Mouse (Mus musculus): ENCODE measurements around the gene Ppp1r1b.

Ppp1r1b gene

DNA sequence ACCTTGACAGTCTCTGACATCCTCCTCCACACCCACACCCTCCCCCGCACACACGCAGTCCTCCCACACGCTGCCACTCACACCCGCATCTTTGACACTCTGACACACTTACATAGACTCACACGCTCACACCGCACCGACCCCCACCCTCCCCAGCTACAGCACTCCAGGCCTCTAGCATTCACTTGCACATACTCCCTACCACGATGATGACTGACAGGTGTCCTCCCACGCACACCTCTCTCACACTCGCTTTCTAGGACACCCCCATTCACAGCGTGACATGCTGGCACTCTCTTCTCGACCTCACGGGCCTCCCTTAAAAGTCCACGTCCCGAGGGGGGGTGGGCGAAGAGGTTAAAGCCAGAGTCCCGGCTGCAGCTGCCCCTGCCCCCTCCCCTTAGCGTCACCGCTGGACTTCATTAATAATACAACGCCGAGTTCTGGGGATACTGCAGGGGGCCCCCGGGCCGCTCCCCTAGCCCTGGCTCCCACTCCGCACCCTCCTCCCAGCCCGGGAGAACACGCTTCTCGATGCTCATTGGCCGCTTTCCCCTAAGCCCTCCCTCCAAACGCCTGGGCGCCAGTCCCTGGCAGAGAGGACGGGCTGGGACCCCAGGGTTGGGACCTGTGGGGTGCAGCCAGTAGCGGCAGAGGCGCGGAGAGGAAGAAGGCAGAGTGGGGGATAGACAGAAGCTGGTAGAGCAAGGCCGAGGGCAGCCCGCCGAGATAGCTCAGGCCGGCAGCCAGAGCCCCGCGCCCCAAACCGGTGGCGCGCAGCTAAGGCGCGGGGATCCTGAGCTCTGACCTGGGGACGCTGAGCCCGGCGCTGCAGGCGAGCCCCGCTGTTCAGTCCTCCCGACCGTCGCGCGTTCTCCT, at the start of gene Ppp1r1b:
TSS of gene Ppp1r1b (plus strand) at position 322 of the 879 bp plus-strand sequence.
- DNase-seq, result peak; percentile 86

DNA sequence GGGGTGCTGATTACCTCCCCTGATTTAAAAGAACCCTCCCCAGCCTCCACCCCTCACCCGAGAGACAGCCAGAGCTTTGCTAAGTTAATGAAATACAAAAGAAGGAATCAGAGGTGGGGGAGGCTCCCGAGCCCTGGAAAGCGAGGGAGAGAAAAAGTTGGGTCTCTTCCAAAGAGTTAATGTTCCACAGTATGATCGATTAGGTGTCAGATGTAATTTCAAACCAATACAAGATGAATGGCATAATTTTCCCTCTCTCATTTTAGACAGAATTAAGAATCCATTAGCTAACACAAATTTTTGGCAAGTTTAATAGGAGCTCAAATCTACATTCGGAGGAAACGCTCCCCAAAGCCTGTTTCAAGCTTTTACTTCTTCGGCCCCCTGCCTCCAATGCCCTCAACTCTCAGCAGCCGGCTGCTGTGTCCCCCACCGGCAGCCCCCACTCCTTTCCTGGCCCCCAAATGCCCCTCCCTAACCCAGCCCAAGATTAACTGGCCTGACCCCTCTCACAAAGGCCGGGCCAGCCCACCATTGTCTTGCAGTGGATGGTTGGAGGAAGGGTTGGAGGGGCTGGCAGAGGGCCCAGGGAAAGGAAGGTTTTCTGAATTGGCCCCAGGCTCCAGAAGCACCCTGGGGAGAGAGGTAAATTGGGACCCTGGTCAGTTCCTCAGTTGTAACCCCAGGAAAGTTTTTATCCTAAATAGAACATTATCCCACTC, 49.6 kb upstream of the Ppp1r1b start:
- peak; percentile 36 for DNase-seq

DNA sequence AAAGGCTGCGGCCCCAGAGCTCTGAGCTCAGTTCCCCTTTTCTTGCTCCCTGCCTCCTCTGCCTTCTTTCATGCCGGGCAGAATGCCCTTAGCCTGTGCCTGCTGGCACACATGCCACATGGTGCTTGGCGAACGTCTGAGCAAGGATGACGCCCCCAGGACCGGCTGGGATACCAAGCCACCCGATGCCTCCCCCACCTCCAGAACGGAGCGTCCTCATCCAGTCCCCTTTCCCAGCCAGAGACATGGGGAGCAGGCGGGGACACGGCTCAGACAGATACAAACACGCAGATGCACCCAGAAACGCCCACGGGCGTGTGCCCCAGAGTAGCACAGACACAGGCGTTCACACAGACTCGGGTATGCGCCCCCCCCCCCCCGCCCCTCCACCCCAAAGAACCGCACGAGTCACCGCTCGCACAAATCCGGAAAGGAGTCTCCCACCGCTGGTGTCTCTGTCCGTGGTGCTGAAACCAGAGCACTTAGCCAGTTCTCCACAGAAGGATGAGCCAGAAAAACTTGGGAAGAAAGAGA, 34.3 kb upstream of the Ppp1r1b start:
- DNase-seq, result peak; percentile 78

DNA sequence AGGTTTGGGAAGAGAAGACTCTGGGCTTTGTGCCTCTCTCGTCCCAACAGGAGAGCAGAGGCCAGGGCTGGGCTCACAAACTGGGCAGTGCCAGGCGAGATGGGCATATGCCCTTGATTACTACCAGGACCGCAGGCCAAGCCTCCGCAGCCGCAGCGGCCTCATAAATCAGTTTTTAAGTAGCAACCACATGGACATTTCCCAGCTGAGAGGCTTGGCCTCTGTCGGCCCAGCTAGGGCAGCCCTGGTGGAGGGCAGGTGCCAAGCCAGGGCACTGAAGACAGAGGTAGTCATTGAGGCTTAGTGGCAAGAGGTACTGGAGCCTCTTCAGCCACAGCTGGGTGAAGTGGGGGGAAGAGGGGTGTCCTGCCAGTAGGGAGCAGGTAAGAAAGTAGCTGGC, 30.7 kb upstream of the Ppp1r1b start:
- DNase-seq, result no peak

DNA sequence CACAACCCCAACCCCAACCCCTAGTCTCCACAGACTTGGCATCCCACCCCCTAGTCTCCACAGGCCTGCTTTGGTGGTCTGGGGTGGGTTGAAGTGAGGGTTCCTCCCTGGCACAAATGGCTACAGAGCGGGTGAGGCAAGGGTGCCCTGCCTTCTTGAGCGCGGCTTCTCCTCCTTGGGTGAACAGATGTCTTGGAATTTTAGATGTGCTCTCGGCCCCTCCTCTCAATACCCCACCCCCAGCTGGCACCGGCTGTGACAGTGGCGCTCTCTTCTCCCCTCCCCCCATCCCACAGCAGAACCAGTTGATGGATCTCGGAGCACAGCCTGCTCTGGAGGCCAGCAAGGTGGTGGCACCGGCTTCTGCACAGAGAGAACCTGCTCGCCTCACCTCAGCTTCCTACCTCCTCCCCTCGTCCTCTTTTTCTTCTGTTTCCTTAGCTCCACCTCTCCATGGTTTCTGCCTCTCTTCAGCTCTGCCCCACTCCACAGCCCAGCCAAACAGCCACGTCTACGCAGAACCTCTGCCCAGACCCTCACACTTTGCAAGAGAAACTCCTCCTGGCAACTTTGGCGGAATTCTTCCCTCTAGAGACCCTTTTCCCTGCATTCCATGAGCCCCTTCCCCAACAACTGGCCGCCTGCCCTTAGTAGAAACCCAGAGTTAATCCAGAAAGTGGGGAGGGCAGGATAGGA, 29.6 kb upstream of the Ppp1r1b start:
- peak; percentile 77 for DNase-seq

DNA sequence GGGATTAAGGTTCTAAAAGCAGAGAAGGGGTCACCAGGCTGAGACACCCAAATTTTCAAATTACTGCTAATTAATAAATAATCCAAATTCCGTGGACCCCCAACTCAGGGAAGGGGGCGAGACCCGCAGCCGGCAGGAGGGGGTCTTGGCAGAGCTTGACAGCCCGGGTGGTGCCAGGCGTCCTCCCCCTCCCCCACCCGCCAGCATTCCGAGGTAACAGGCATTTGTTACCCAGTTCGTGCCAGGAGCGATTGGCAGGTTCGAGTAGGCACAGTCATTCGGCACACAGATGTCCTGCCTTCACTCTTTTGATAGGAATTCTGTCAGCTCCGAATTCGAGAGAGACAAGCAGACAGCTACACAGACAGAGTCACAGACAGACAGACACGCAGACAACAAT, 29.1 kb upstream of the Ppp1r1b start:
- DNase-seq, result no peak

DNA sequence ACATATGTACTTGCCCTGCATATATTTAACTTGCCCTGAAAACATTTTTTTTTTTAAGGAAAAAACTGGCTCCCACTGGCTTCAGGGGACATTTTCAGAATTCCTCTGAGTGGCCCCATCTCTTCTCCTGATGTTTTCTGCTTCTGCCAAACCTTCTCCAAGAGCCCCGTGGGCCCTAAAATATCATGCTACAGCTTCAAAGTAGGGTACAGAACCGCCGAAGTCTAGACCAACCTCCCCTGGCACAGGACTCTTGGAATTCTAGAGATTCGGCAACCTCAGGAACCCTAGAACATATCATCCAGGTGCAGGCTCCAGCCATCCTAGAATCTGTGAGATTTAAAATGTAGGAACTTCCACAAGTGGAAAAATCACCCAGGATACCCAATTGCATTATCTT, 28.7 kb upstream of the Ppp1r1b start:
- no peak for DNase-seq

DNA sequence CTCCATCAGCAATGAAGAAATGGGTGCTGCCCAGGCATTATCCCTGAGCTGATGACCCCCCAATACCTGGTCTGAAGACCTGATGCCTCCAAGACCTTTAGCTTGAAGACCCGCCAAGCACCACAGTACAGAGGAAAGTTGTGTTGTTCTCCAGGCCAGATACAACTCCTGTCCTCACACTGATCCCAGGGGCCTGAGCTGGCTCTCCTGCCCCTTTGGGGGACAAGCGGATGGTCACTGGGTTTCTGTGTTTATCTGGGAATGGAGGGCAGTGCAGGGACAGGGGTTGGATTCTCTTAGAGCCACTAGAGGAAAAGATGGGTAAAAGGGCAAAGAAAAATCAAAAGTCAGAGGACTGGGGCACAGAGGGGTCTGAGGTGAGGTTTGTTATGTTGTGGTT, 28.3 kb upstream of the Ppp1r1b start:
- peak; percentile 56 for DNase-seq

DNA sequence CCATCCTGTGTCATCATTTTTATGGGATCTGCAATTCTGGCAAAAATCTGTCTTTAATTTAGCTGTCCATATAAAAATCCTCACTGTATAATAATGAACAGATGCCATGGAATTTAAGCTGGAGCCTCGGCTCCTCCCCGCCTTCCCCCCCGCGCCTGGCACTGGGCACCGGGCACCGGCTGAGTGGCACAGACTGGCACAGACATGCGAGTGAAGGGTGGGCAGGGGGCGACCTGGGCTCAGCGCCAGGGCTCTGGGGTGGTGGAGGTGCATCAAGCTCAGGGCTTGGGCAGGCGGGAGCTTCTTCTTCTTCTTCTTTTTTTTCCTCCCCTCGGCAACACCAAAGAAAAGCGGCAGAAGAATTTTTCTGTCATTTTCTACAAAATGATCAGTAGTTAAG, 27.8 kb upstream of the Ppp1r1b start:
- DNase-seq, result peak; percentile 77

DNA sequence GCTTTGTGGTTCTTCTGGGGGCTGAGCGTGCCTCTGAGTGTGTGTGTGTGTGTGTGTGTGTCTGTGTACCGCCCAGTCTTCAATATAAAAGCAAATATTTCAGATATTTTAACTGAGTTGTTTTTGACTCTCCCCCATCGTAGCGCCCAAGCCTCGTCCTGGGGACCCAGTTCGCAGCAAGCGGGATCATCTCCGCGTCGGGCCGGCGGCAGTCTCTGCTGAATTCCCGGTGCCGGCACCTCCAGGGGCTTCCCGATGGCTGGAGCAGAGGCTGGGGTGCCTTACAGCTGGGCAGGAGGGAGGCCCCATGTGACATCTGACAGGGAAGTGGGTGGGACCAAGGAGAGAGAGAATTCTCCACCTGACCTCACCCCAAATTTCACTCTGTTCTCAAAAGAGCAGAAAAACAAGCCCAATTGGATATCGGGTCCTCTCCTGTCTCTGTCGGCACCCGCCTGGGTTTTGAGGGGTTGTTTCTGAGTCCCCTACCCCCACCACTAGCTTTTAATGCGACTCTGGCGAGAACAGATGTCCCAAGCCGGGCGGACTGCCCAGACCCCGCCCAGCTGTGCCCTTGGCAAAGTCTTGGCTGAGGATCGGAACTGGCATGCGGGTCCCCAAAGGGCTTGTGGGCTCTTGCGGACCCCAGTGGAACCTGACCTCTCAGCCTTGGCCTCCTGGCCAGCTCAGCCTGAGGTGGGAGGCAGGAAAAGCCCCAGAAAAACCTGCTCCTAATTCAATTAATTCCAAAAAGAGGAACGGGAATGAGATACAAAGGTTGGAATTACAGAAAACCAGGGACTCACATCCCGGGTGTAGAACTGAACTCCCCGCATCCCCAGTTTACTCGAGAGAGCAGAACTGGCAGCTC, 27.2 kb upstream of the Ppp1r1b start:
- DNase-seq, result peak; percentile 79

DNA sequence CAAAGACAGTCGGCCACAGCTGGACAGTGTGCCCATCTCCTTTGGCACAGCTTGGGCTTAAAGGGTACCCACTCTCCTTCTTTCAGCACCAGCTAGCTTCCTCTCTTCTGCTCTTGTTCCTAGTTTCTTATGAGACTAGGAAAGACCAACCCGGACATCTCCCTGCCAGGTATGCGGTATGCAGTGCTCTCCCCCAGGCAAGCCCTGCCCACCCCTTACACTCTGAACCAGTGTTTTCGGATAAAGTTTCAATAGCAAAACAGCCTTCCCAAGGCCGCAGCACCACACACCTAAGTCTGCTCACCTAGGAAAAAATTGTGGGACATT, 26.6 kb upstream of the Ppp1r1b start:
- peak; percentile 51 for DNase-seq

DNA sequence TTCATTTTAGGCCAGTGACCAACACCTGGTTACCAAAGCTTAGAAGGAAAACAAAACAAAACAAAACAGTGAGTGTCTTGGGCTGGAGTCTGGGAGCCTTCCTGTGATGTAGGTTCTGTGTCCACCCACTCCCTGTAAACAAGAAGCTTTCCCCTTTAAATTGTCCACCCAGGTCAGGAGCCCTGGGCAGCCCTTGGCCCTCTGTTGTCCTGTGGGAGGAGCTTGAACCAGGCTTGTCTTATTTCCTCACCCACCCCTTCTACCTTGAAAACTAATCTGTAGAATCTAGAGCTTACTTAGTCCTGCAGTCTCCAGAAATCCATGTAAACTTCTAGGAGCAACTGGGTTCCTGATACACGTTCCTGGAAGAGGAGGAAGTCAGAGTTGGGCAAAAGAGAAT, 26.0 kb upstream of the Ppp1r1b start:
- peak; percentile 60 for DNase-seq

DNA sequence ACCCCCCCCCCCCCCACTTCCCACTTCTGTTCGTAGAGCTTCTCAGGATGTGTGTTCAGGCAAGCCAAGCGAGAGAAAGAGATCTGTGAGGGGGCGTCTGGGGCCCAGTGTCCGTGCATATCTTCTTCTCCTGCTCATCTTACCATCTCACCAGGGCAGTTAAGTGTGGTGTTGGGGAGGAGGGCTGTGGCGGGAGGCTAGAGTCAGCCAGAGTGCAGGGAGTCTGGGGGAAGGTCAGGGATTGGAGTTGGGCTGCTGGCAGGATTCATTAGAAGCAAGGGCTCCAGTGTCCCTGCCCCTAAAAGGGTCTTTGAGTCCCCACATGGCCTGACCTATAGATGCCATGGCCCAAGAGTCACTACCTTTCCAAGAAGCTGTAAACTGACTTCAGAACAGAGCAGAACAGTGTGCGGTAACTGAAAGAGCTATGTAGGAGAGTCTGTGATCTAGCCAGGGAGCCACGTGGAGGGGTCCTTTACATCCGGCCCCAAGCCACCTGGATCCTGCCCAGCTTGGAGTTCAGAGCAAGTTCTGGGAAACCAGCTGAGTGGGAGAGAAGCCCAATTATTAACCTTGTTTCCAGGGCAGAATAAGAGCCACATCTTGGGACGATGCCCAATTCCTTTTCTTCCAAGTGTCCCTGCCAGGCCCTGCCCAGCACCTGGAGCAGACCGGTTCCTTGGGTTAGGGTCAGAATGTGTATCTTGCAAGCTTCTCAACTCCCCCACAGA, 24.9 kb upstream of the Ppp1r1b start:
- DNase-seq, result peak; percentile 71

DNA sequence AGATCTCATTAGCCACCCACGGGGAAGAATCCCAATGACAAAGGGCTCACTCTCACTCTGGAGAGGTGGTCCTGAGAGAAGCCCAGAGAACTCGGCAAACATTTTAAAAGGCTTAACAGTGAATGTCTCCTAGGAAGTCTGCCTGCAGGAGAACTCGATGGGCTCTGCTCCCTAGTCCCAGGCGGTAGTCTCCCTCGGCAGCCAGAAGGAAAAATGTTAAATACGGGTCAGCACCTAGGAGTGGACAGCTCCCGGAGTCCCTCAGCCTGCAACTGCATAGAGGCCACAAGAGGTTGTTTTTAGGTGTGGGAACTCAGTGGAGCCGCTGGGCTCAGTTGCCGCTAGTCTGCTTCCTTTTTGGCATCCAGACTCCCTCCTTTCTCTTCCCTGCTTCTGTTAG, 24.3 kb upstream of the Ppp1r1b start:
- peak; percentile 47 for DNase-seq

DNA sequence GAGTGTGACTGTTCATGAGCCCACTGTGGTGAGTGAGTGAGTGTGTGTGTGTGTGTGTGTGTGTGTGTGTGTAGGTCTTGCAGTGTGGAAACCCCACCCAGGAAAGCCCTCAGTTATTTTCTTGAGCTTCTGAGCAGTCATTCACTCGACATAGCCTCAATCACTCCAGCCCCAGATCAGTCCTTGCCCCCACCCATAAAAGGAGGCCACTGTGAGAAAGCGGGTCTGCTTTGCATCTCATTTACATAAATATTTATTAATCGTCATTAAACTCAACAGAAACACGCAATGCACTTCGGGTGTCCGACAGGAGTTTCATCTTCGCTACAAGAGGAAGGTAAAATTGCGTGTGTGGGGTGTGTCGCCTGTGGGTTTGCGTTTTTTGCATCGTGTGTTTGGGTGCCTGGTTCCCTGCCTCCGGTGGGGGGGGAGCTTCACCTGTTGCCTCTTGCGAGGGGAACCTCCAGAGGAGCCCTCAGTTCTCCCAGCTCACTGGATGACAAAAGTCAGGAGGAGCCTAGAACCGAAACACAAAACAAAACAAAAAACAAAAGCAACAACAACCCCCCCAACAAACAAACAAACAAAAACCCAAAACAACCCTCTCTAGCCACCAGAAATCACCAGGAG, 22.9 kb upstream of the Ppp1r1b start:
- DNase-seq, result peak; percentile 64

DNA sequence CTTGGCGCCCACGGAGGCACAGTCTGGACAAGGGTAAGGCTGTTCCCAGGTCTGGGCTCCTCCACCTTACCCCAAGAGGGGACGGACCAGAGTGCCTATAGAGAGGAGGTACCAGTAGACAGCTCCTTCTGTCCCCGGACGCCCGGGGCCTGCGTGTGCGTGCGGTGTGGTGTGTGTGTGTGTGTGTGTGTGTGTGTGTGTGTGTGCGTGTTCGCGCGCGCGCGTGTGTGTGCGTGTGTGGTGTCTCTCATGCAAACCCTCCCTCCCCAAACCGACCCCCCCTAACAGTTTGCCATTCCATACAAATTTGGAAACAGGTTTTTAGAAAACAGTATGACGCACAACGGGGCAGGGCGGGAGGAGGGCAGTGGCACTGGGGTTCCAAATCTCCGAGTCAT, 22.4 kb upstream of the Ppp1r1b start:
- DNase-seq, result peak; percentile 62

DNA sequence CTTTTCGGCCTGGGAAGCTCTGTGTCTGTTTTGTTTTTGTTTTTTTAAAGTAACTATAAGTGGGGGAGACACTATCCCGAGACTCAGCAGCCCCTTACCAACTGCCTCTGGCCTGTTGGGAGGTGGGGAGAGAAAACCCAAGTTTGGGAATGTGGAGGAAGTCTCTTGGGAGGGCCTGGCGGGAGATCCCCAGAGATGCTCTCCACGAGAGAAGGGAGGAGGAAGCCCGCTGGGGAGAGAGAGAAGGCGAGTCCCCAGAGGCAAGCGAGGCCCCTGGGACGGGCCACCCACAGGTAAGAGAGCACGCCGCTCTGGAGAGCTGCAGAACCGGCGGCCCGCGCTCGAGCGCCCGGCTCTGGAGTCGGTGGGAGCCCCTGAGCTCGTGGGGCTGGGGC, 21.5 kb upstream of the Ppp1r1b start:
- DNase-seq, result peak; percentile 57

DNA sequence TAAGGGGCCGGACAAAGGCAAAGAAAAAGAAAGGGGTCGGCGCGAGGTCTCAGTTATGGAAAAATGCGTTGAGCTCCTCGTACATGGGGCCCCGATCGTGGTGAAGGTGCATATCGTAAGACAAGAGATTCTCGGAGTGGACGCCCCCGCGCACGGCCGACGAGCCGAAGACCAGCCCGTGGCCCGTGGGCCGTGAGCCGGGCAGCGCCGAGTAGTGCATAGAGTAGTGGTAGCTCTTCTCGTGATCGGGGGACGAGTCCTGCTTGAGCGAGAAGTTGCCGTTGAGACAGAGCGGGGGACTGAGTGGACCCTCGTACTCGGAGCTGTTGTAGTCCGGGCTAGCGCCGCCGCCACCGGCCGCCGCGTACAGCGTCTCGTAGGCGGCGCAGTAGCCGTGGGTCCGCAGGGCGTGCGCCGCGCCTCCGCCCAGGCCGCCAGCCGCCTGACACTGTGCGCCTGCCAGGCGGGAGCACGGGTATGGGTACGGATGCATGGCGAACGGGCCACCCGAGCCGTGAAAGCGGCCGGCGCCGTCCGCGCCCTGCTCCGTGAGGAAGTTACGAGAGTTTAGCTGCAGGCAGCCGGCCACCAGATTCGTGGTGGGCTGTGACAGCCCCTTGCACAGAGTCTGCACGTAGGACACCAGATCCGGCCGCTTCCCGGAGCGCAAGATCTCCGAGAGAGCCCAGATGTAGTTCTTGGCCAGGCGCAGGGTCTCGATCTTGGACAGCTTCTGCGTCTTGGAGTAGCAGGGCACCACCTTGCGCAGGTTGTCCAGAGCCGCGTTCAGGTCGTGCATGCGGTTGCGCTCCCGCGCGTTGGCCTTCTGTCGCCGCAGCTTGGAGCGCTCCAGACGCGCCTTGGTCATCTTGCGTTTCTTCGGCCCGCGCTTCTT, 20.8 kb upstream of the Ppp1r1b start:
- DNase-seq, result peak; percentile 60

DNA sequence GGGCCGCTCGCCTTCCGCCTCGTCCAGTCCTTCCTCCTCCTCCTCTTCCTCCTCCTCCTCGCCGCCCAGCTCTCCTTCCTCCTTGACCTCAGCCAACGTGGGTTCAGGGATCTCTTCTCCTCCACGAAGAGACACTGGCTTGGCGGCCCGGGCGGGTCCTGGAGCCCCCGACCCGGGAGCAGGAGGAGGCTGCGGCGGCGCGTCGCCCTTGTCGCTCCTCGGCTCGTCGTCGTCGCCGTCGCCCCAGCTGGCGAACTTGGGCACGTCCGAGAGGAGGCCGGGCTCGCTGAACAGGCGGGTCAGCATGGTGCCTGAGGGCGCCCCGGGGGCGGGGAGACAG, 20.2 kb upstream of the Ppp1r1b start:
- DNase-seq, result peak; percentile 78

DNA sequence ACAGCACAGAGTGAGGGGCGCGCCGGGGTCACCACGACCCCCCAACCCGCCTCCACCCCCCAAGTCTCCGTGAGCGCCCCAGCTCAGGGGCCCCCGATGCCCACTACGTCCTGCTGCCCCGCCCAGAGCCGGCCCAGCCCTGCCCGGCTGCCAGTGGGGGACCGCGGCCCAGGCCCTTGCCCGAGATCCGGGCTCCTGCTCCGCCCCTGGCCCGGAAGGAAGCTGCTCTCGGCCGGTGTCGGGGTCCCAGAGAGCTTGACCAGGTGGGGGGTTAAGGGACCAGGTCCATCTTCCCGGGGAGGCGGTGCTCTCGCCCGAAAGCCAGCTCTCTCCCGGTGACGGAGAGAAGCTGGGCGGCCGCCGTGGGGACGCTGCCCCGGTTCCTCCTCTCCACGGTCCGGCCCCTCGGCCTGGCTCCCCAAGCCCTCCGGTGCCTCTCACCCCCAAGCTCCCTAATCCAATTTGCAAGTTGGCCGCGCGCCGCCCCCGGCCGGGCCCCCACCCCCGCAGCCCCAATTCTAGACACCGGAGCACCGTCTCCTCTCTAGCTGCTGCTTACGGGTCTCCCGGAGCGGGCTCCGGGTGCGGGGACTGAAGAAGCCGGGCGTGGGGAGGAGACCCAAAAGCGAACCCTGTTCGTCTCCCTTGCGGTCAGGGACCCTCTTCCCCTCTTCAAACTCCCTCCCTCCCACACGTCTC, 19.7 kb upstream of the Ppp1r1b start:
- peak; percentile 78 for DNase-seq

Measured in cerebellum, adult 9-11 months (tissue).